Mouse (Mus musculus): ENCODE data around the gene Ccdc54. TPM values are rescaled to one million over a fixed set of nuclear protein-coding genes. Genes with fewer than 3 reads are reported as not detected.

The Ccdc54 gene
- total RNA-seq, 1 experiment: not detected

DNA sequence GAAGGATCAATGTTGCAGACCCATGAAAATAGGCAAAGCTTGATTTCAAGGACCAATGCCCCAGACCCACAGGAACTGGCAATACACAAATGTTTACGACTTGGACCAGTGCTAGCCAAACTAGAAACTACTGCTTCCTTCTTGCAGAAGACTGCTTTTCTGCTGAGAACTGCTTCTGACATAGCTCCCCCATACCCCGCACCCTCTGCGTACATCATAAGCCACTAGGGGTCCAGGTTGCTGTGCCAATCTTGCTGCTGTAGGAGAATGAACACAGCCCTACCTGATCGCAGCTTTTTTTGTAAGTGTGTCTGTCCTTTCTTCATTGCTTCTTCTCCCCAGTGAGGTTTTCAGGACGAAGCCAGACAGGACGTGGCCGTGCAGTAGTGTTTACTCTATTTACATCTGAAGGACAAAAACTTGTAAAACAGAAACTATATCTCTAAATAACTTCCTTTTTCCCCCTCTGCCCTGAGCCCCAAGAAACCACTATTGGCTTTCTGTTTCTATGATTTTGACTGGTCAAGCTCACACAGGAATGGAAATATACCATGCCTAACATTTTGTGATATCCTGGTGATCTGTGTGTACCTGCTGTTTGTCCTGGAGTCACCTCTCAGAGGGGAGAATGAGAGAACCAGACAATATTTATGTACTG lies 39.0 kb downstream of the Ccdc54 start:
- TF ChIP-seq CHD2 (IDR thresholded peaks at IDR 0.05; ENCODE audit: low read depth, low read length) (no peak), MAFK (IDR thresholded peaks at IDR 0.05; ENCODE audit: insufficient read depth, low read depth, low read length) (no peak), ZC3H11A (IDR thresholded peaks at IDR 0.05; ENCODE audit: borderline replicate concordance, low read depth, low read length) (no peak), HCFC1 (IDR thresholded peaks at IDR 0.05; ENCODE audit: borderline replicate concordance, insufficient read depth, low read length) (no peak), ZNF384 (IDR thresholded peaks at IDR 0.05; ENCODE audit: low read depth, low read length) (no peak)
- H3K9me3 ChIP-seq (ENCODE audit: control insufficient read depth, insufficient read depth, low read depth, low read length): no peaks in the 10 kb centered on the region
- H3K4me3 ChIP-seq (ENCODE audit: insufficient read depth in 1 of 2, low read depth in 1 of 2, low read length in 2 of 2, poor library complexity in 1 of 2, severe bottlenecking in 1 of 2): no peak overlapping the region
- no peak overlapping the region for H3K9ac ChIP-seq (ENCODE audit: insufficient read depth, low read depth, low read length, poor library complexity, severe bottlenecking)
- H3K36me3 ChIP-seq (ENCODE audit: control insufficient read depth, insufficient read depth, low read length, poor library complexity, severe bottlenecking): no peaks in the 10 kb centered on the region
- no peak for DNase-seq (ENCODE audit: low read depth, low spot score)
- in situ Hi-C loops (cut with MboI; ENCODE audit: low sequenced_read_pairs in 2 of 2, unreplicated experiment in 2 of 2): no loop called here
- H3K27ac ChIP-seq (ENCODE audit: insufficient read depth, low read depth, low read length, poor library complexity, severe bottlenecking): no peak overlapping the region
- H3K4me1 ChIP-seq (ENCODE audit: control insufficient read depth in 2 of 2, insufficient read depth in 2 of 2, low read length in 2 of 2, poor library complexity in 1 of 2): no peaks in the 10 kb centered on the region

DNA sequence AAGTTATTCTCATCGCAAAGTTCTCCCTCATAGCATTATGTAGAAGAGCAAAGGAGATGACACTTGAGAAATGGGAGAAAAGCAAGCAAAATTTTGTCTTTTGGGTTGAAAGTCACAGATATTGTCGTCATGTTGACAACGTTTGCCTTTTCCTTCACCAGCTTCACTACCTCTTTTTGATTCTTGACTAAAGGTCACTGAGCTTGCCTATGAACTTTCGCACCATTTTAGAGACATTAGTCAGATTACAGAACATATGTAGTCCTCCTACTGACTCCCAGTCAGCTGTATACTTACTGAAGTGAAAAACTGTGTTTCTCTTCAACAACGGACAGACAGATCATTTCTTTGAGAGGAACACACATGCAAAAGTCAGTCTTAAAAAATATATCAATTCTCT lies 40.0 kb downstream of the Ccdc54 start:
- Histone ChIP-seq H3K27ac (ENCODE audit: insufficient read depth, low read depth, low read length, poor library complexity, severe bottlenecking) (no peak overlapping the region), H3K36me3 (ENCODE audit: control insufficient read depth, insufficient read depth, low read length, poor library complexity, severe bottlenecking) (no peaks in the 10 kb centered on the region), H3K9me3 (ENCODE audit: control insufficient read depth, insufficient read depth, low read depth, low read length) (no peaks in the 10 kb centered on the region), H3K4me3 (ENCODE audit: insufficient read depth in 1 of 2, low read depth in 1 of 2, low read length in 2 of 2, poor library complexity in 1 of 2, severe bottlenecking in 1 of 2) (no peak overlapping the region), H3K4me1 (ENCODE audit: control insufficient read depth in 2 of 2, insufficient read depth in 2 of 2, low read length in 2 of 2, poor library complexity in 1 of 2) (no peaks in the 10 kb centered on the region), H3K9ac (ENCODE audit: insufficient read depth, low read depth, low read length, poor library complexity, severe bottlenecking) (no peak overlapping the region)
- in situ Hi-C loops (cut with MboI; ENCODE audit: low sequenced_read_pairs in 2 of 2, unreplicated experiment in 2 of 2): no loop called here
- TF ChIP-seq ZNF384 (IDR thresholded peaks at IDR 0.05; ENCODE audit: low read depth, low read length): no peak
- TF ChIP-seq HCFC1 (IDR thresholded peaks at IDR 0.05; ENCODE audit: borderline replicate concordance, insufficient read depth, low read length): no peak
- no peak for TF ChIP-seq CHD2 (IDR thresholded peaks at IDR 0.05; ENCODE audit: low read depth, low read length)
- TF ChIP-seq MAFK (IDR thresholded peaks at IDR 0.05; ENCODE audit: insufficient read depth, low read depth, low read length): no peak
- no peak for TF ChIP-seq ZC3H11A (IDR thresholded peaks at IDR 0.05; ENCODE audit: borderline replicate concordance, low read depth, low read length)
- no peak for DNase-seq (ENCODE audit: low read depth, low spot score)

DNA sequence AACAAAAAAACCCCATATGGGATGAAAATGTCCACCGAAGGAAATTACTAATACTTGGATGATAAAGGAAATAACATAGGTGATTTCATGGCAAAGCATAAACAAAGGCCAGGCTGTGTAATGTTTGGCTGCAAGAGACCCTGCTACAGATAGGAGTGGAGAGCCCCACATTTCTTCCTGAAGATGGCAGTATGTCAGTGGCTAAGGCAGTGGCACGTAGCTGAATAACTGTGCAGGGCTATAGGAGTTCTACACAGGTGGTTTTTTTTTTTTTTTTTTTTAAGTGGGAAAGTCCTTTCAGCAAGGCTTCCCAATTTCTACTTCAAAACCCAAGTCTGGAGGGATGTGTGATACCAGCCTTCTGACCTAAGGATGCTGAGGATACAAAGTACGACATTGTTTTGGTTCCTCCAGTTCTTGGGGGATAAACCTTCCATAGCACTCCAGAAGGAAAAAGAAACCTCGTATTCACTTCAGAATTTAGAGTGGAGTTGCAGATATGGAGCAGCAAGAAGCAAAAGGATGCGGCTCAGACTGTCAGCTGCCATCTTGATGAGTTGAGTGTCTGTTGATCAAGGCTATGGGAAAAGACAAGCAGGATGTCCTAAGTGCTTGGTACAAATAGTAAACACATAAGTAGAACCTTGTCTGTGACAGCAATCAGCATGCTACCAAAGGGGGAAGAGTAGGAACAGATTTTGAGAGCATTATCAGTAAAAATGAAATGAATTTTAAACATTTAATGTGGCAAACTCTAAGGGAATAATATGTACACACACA lies 48.2 kb downstream of the Ccdc54 start:
- Histone ChIP-seq H3K9me3 (ENCODE audit: control insufficient read depth, insufficient read depth, low read depth, low read length) (no peaks in the 10 kb centered on the region), H3K9ac (ENCODE audit: insufficient read depth, low read depth, low read length, poor library complexity, severe bottlenecking) (no peak overlapping the region), H3K36me3 (ENCODE audit: control insufficient read depth, insufficient read depth, low read length, poor library complexity, severe bottlenecking) (no peaks in the 10 kb centered on the region), H3K4me1 (ENCODE audit: control insufficient read depth in 2 of 2, insufficient read depth in 2 of 2, low read length in 2 of 2, poor library complexity in 1 of 2) (no peaks in the 10 kb centered on the region), H3K27ac (ENCODE audit: insufficient read depth, low read depth, low read length, poor library complexity, severe bottlenecking) (no peak overlapping the region), H3K4me3 (ENCODE audit: insufficient read depth in 1 of 2, low read depth in 1 of 2, low read length in 2 of 2, poor library complexity in 1 of 2, severe bottlenecking in 1 of 2) (no peak overlapping the region)
- in situ Hi-C loops (cut with MboI; ENCODE audit: low sequenced_read_pairs in 2 of 2, unreplicated experiment in 2 of 2): no loop called here
- DNase-seq (ENCODE audit: low read depth, low spot score): no peak
- TF ChIP-seq ZC3H11A (IDR thresholded peaks at IDR 0.05; ENCODE audit: borderline replicate concordance, low read depth, low read length) (0 out of 2 replicates have a peak, but pooled peaks have one; percentile 6), ZNF384 (IDR thresholded peaks at IDR 0.05; ENCODE audit: low read depth, low read length) (peak; percentile 93), MAFK (IDR thresholded peaks at IDR 0.05; ENCODE audit: insufficient read depth, low read depth, low read length) (no peak), HCFC1 (IDR thresholded peaks at IDR 0.05; ENCODE audit: borderline replicate concordance, insufficient read depth, low read length) (no peak), CHD2 (IDR thresholded peaks at IDR 0.05; ENCODE audit: low read depth, low read length) (no peak)

Other genes with a start within 250 kb of the Ccdc54 start
- 24.9 and 31.2 TPM in 2 replicates for gene Bbx, start 158.8 kb downstream of the Ccdc54 start, total RNA-seq (2012; rRNA removed)